Mouse (Mus musculus) cerebellum, adult (tissue): ENCODE data around the gene Car10.

Experiments
- ATAC-seq: cut with Nextera tagmentation; 2 replicates; pipeline ENCODE4 v1.9.2; 2017; ENCODE audit warnings: mild to moderate bottlenecking, moderate library complexity, mixed read lengths; ENCODE audit not compliant: insufficient number of reproducible peaks, low FRiP score, low TSS enrichment

Gene Car10

DNA sequence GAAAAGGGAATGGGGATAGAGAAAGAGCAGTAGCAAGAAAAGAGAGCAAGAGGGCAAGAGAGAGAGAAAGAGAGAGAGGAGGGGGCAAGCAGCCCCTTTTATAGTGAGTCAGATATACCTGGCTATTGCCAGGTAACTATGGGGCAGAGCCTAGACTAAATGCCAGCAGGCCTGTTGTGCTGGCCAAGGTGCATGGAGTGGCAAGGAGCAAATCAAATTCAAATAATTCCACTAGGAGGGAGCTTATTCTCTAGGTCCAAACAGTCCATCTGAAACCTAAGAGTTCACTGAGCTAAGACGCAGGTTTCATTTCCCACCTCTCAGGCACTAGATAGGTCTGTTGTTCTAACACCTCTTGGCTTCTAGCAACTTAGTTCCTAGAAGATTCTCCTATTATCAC lies 544.5 kb downstream of the Car10 start:
- ATAC-seq = no peak

- ATAC-seq = peak; percentile 78; the same call in 1 of the 2 replicates
These were observed 545.2 kb downstream of the Car10 start for GRCm38 (mm10) chr11:93643006-93643405.

GRCm38 (mm10) chr11:93643436-93643835 lies 545.6 kb downstream of the Car10 start:
- ATAC-seq = peak; percentile 71

DNA sequence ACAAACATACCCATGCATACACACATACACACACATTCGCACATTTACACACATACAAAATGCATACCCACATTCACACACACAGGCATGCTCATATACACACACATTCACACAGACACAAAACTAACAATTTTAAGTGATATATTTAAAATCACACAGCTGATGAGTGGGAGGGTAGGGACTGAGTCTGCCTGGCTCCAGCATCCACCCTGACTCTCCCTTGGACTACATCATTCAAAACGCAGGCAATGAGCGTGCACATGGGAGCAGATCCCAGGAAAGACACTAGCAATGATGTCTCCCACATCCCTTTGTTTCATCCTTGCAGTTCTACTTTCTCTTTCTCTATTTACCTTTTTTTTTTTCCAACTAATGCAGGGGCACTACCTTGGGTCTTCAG lies 548.4 kb downstream of the Car10 start:
- no peak for ATAC-seq
